Mouse (Mus musculus) G1E (cell line): Measurements from ENCODE around the gene Nrxn3. TPM values are rescaled to one million over a fixed set of nuclear protein-coding genes. Genes with fewer than 3 reads are reported as not detected.
A peak's percentile ranks its signal among the peaks of the same experiment; 100 is the strongest.

ENCODE experiments used
- ATAC-seq: 2 replicates; pipeline ENCODE4 v1.8.0; 2016; ENCODE audit warnings: mild to moderate bottlenecking; ENCODE audit not compliant: insufficient number of reproducible peaks, poor library complexity, low FRiP score, severe bottlenecking; ENCODE audit errors: extremely low read depth
- DNase-seq: peaks from one replicate; pipeline ENCODE4 v3.0.0; 2012; ENCODE audit warnings: low spot score
- H3K27me3 ChIP-seq: 2 replicates; pipeline ENCODE4 v1.6.1; 2012; ENCODE audit warnings: mild to moderate bottlenecking, low read length, inconsistent platforms; ENCODE audit not compliant: insufficient read depth
- H3K36me3 ChIP-seq: replicated peaks from 2 replicates; pipeline ENCODE3; 2012; ENCODE audit warnings: mild to moderate bottlenecking, inconsistent platforms
- H3K4me1 ChIP-seq: 2 replicates; pipeline ENCODE4 v1.6.1; 2012; ENCODE audit warnings: low read depth, low read length, inconsistent platforms, mixed read lengths; ENCODE audit not compliant: insufficient read depth
- H3K4me3 ChIP-seq: 2 replicates; pipeline ENCODE4 v1.5.1; 2012; ENCODE audit warnings: low read depth, mild to moderate bottlenecking, inconsistent platforms, low read length, moderate library complexity, mixed read lengths
- H3K9me3 ChIP-seq: replicated peaks from 2 replicates; pipeline ENCODE4 v1.6.1; 2012; ENCODE audit warnings: inconsistent platforms
- CTCF ChIP-seq: IDR thresholded peaks from 2 replicates; pipeline ENCODE4 v1.5.1; 2012; ENCODE audit warnings: low read depth, low read length, inconsistent platforms, mixed read lengths
- GATA1 ChIP-seq: IDR thresholded peaks from 2 replicates; pipeline ENCODE4 v1.6.1; 2012; ENCODE audit warnings: borderline replicate concordance, low read length, inconsistent platforms, mixed read lengths
- GATA2 ChIP-seq: IDR thresholded peaks from 2 replicates; pipeline ENCODE4 v1.6.1; 2012; ENCODE audit warnings: low read depth, low read length, inconsistent platforms, borderline replicate concordance
- POLR2AphosphoS5 ChIP-seq: IDR thresholded peaks from 2 replicates; pipeline ENCODE4 v1.6.1; 2012; ENCODE audit warnings: low read depth, low read length, inconsistent platforms; ENCODE audit not compliant: insufficient replicate concordance
- TAL1 ChIP-seq: conservative IDR thresholded peaks from 2 replicates; pipeline ENCODE4 v1.6.1; 2012; ENCODE audit warnings: low read depth, low read length, inconsistent platforms, mixed read lengths
- polyA plus RNA-seq: library from polyadenylated mRNA; stranded (reverse); fragments of >175 nt; gene quantifications from 2 replicates; pipeline ENCODE4 v1.2.3, GENCODE M21; 2012
- total RNA-seq, 2 experiments: library from RNA; stranded (forward) in 1 of 2; stranded (reverse) in 1 of 2; fragments of 200-1000 nt in 1 of 2; fragments of >200 nt in 1 of 2; fragmentation: Nextera tagmentation in 1 of 2; gene quantifications; 2 replicates each; pipeline ENCODE4 v1.2.3; 2014 to 2017

Nrxn3 gene
- total and polyA plus RNA-seq, 3 experiments: 0.22 TPM; not detected in 2

GRCm38 (mm10) chr12:89505121-89505764 is 782.6 kb downstream of the Nrxn3 start:
- peak; percentile 2 for DNase-seq

GRCm38 (mm10) chr12:89508970-89509369 is 786.3 kb downstream of the Nrxn3 start:
- TF ChIP-seq TAL1 (no peak), POLR2AphosphoS5 (no peak)
- Histone ChIP-seq H3K4me1 (no peaks in the 10 kb centered on the region), H3K9me3 (peaks cover 11% of the 10 kb centered on the region), H3K36me3 (no peaks in the 10 kb centered on the region), H3K27me3 (no peaks in the 10 kb centered on the region), H3K4me3 (no peak overlapping the region)
- ATAC-seq (no peak), DNase-seq (no peak)

More at GRCm38 (mm10) chr12:89505121-89505764, 782.6 kb downstream of the Nrxn3 start:
- Histone ChIP-seq H3K4me3 (no peak overlapping the region), H3K4me1 (no peaks in the 10 kb centered on the region), H3K36me3 (no peaks in the 10 kb centered on the region), H3K27me3 (no peaks in the 10 kb centered on the region), H3K9me3 (no peaks in the 10 kb centered on the region)
- TF ChIP-seq GATA1: no peak
- TF ChIP-seq TAL1: no peak
- no peak for TF ChIP-seq POLR2AphosphoS5
- TF ChIP-seq CTCF: peak; percentile 25; the same call in 1 of the 2 replicates
- TF ChIP-seq GATA2: no peak
- no peak for ATAC-seq

- no peak for TF ChIP-seq TAL1
- peak; percentile 7; the same call in 1 of the 2 replicates for TF ChIP-seq CTCF
- TF ChIP-seq GATA2: no peak
- TF ChIP-seq GATA1: no peak
- Histone ChIP-seq H3K36me3 (no peaks in the 10 kb centered on the region), H3K9me3 (peaks cover 26% of the 10 kb centered on the region), H3K4me3 (no peak overlapping the region), H3K27me3 (no peaks in the 10 kb centered on the region), H3K4me1 (no peaks in the 10 kb centered on the region)
- ATAC-seq (no peak), DNase-seq (no peak)
Measured at GRCm38 (mm10) chr12:89513759-89514158, 791.1 kb downstream of the Nrxn3 start.

- ATAC-seq (no peak), DNase-seq (no peak)
- Histone ChIP-seq H3K4me1 (no peaks in the 10 kb centered on the region), H3K36me3 (no peaks in the 10 kb centered on the region), H3K9me3 (peaks cover 26% of the 10 kb centered on the region), H3K27me3 (no peaks in the 10 kb centered on the region), H3K4me3 (no peak overlapping the region)
- TF ChIP-seq GATA1 (no peak), CTCF (no peak), TAL1 (no peak), POLR2AphosphoS5 (no peak), GATA2 (no peak)
Measured at GRCm38 (mm10) chr12:89516046-89516445, 793.4 kb downstream of the Nrxn3 start.

- no peaks in the 10 kb centered on the region for H3K36me3 ChIP-seq
- no peak for ATAC-seq
- no peaks in the 10 kb centered on the region for H3K4me1 ChIP-seq
- no peak overlapping the region for H3K4me3 ChIP-seq
- peaks cover 4% of the 10 kb centered on the region for H3K9me3 ChIP-seq
- no peak for TF ChIP-seq TAL1
- TF ChIP-seq GATA2: no peak
- TF ChIP-seq POLR2AphosphoS5: no peak
- TF ChIP-seq GATA1: no peak
- TF ChIP-seq CTCF: no peak
- no peak for DNase-seq
- H3K27me3 ChIP-seq: no peaks in the 10 kb centered on the region
Measured at GRCm38 (mm10) chr12:89530679-89531350, 808.1 kb downstream of the Nrxn3 start.

GRCm38 (mm10) chr12:89551291-89551690 is 828.6 kb downstream of the Nrxn3 start:
- no peaks in the 10 kb centered on the region for H3K36me3 ChIP-seq
- no peaks in the 10 kb centered on the region for H3K4me1 ChIP-seq
- no peaks in the 10 kb centered on the region for H3K27me3 ChIP-seq
- TF ChIP-seq GATA2 (no peak), POLR2AphosphoS5 (no peak), GATA1 (no peak), CTCF (no peak), TAL1 (no peak)
- DNase-seq: no peak
- ATAC-seq: no peak
- no peak overlapping the region for H3K4me3 ChIP-seq
- H3K9me3 ChIP-seq: peaks cover 5% of the 10 kb centered on the region
